Mouse (Mus musculus) heart, adult 10 weeks (tissue): ENCODE measurements around the gene Gm12789. TPM values are rescaled to one million over a fixed set of nuclear protein-coding genes. Genes with fewer than 3 reads are reported as not detected.

Source experiments
- polyA plus RNA-seq: library from polyadenylated mRNA; stranded (reverse); fragments of 350-450 nt; fragmentation: Illumina TruSeq; extraction: RNeasy Lipid Tissue Mini Kit (QIAGEN cat#74804); gene quantifications from one replicate; pipeline ENCODE4 v1.2.3, GENCODE M21; 2014; ENCODE audit warnings: low read depth, low replicate concordance

The Gm12789 gene
- not detected for polyA plus RNA-seq

GRCm38 (mm10) chr4:101986326-101986725, at the start of gene Gm12789:
Gene Gm12789 (plus strand): TSS chr4:101986626.

GRCm38 (mm10) chr4:101940107-101940506, 46.3 kb upstream of the Gm12789 start, which contains the start of gene Gm12794:
Gene Gm12794 (plus strand): TSS chr4:101940407.

GRCm38 (mm10) chr4:101980949-101981348, 5.5 kb upstream of the Gm12789 start, which contains the start of gene Gm12790:
Gene Gm12790 (minus strand): TSS chr4:101981049.

Other genes with a start within 250 kb of the Gm12789 start
- not detected for gene B020004J07Rik, start 142.6 kb upstream of the Gm12789 start, polyA plus RNA-seq
- gene C130073F10Rik, start 92.8 kb upstream of the Gm12789 start, polyA plus RNA-seq: not detected
- not detected for gene Gm12800, start 77.5 kb upstream of the Gm12789 start, polyA plus RNA-seq
- gene Gm12794, start 46.2 kb upstream of the Gm12789 start, polyA plus RNA-seq: not detected
- not detected for gene Gm12790, start 5.6 kb upstream of the Gm12789 start, polyA plus RNA-seq
- 30.9 TPM for gene Pde4b, start 100.9 kb downstream of the Gm12789 start, polyA plus RNA-seq